Mouse (Mus musculus): ENCODE results near the gene Olig3. TPM values are rescaled to one million over a fixed set of nuclear protein-coding genes. Genes with fewer than 3 reads are reported as not detected.

The Olig3 gene
- total and polyA plus RNA-seq, 3 experiments, result not detected

DNA sequence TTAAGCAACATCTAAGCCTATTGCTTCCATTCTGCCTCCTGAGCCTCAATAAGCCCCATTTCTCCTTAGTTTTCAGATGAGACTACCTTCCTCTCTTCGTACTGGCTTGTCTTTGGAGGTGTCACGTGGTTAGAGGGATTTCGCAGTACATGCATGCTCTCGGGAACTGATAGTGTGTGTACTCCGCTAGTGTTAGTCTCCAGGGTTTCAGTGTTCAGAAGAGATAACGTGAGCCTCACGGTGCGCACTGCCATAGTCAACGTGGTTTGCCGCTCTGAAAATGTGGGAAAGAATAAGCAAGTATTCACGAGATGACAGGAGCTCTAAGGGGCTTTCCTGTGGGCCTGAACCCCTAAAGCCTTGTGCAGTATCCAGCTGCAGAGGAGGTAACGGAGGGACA lies 41.1 kb downstream of the Olig3 start:
- Histone ChIP-seq H3K79me2 (replicated peaks; ENCODE audit: control insufficient read depth, insufficient read depth, low read length) (no peaks in the 10 kb centered on the region), H3K4me3 (no peak overlapping the region), H3K4me1 (ENCODE audit: control insufficient read depth, insufficient read depth, low read length) (no peaks in the 10 kb centered on the region), H3K36me3 (ENCODE audit: control insufficient read depth, insufficient read depth, low read length) (no peaks in the 10 kb centered on the region), H3K27me3 (ENCODE audit: control insufficient read depth, insufficient read depth, low read length) (no peaks in the 10 kb centered on the region), H3K27ac (no peak overlapping the region), H3K9ac (ENCODE audit: low read depth, low read length) (no peak overlapping the region)
- 69% methylated on average over 12 of the region's 12 CpGs for WGBS
- intact Hi-C loops (cut with DNase I), result no loop called here
- TF ChIP-seq POLR2A (IDR thresholded peaks at IDR 0.05; ENCODE audit: insufficient read depth, low read depth, low read length) (no peak), CTCF (IDR thresholded peaks at IDR 0.05) (no peak), EP300 (IDR thresholded peaks at IDR 0.05; ENCODE audit: insufficient read depth, low read depth, low read length) (no peak)
- DNase-seq, result no peak

DNA sequence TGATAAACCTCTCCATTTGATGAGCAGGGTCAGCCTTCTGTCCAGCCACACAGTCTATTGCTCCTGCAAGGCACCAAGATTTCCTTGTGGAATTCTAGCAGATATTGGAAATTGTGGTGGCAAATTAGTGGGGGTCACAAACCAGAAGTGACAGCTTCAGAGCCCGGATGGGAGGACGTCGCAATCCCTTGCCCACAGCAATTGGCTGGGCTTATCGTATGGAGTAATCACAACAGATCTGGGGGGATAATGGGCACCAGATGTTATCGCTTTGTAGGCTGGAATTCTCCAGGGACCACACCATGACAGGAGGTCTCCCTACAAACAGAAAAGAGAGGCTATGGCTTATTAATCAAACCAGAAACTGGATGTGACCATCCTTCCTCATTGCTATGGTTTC lies 44.8 kb downstream of the Olig3 start:
- Histone ChIP-seq H3K36me3 (ENCODE audit: control insufficient read depth, insufficient read depth, low read length) (no peaks in the 10 kb centered on the region), H3K4me3 (no peak overlapping the region), H3K79me2 (replicated peaks; ENCODE audit: control insufficient read depth, insufficient read depth, low read length) (no peaks in the 10 kb centered on the region), H3K27ac (no peak overlapping the region), H3K27me3 (ENCODE audit: control insufficient read depth, insufficient read depth, low read length) (no peaks in the 10 kb centered on the region), H3K9ac (ENCODE audit: low read depth, low read length) (no peak overlapping the region), H3K4me1 (ENCODE audit: control insufficient read depth, insufficient read depth, low read length) (no peaks in the 10 kb centered on the region)
- TF ChIP-seq CTCF (IDR thresholded peaks at IDR 0.05) (no peak), EP300 (IDR thresholded peaks at IDR 0.05; ENCODE audit: insufficient read depth, low read depth, low read length) (no peak), POLR2A (IDR thresholded peaks at IDR 0.05; ENCODE audit: insufficient read depth, low read depth, low read length) (no peak)
- intact Hi-C loops (cut with DNase I), result no loop called here
- DNase-seq, result no peak
- WGBS, result 40% methylated on average over 5 of the region's 5 CpGs

DNA sequence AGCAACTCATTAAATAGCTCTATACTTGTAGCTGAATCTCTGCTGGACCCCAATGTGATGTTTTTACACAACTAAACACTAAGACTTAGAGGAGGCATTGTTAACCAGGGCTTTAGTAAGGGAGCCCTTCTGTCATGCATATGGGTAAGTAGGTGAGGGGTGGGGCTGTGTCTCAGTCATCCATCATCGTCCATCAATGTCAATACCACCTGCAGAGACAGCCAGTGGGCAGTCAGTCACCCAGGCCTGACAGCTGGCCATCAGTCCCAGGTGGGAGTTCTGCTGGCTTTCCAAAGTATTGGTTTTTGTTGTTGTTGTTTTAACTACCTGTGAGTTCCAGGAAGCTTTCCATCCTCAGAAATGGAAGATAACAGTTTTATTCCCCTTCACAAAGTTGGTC lies 48.1 kb downstream of the Olig3 start:
- no peak overlapping the region for H3K9ac ChIP-seq (ENCODE audit: low read depth, low read length)
- no peak overlapping the region for H3K4me3 ChIP-seq
- DNase-seq, result no peak
- WGBS, result 30% methylated on average over 1 of the region's 1 CpGs
- intact Hi-C loops (cut with DNase I), result no loop called here
- no peaks in the 10 kb centered on the region for H3K27me3 ChIP-seq (ENCODE audit: control insufficient read depth, insufficient read depth, low read length)
- no peak overlapping the region for H3K27ac ChIP-seq
- no peaks in the 10 kb centered on the region for H3K79me2 ChIP-seq (replicated peaks; ENCODE audit: control insufficient read depth, insufficient read depth, low read length)
- TF ChIP-seq CTCF (IDR thresholded peaks at IDR 0.05) (no peak), POLR2A (IDR thresholded peaks at IDR 0.05; ENCODE audit: insufficient read depth, low read depth, low read length) (no peak), EP300 (IDR thresholded peaks at IDR 0.05; ENCODE audit: insufficient read depth, low read depth, low read length) (no peak)
- H3K36me3 ChIP-seq (ENCODE audit: control insufficient read depth, insufficient read depth, low read length), result no peaks in the 10 kb centered on the region
- H3K4me1 ChIP-seq (ENCODE audit: control insufficient read depth, insufficient read depth, low read length), result no peaks in the 10 kb centered on the region

DNA sequence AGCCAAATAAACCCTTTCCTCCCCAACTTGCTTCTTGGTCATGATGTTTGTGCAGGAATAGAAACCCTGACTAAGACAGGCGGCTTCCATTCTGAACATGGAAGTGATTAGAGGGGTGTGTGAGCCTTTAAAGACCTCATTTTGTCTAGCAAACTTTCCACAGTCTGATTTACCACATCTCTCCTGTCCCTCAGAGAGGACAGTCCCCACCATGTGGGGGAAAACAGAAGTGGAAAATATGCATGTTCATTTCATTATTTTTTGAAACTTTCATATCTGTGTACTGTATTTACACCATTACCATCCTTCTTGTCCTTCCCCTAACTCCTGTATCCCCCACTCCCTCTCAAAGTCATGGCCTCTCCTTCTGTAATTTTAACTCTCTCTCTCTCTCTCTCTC lies 49.6 kb downstream of the Olig3 start:
- no peaks in the 10 kb centered on the region for H3K36me3 ChIP-seq (ENCODE audit: control insufficient read depth, insufficient read depth, low read length)
- no peaks in the 10 kb centered on the region for H3K79me2 ChIP-seq (replicated peaks; ENCODE audit: control insufficient read depth, insufficient read depth, low read length)
- H3K4me3 ChIP-seq, result no peak overlapping the region
- DNase-seq, result no peak
- no peak overlapping the region for H3K27ac ChIP-seq
- H3K4me1 ChIP-seq (ENCODE audit: control insufficient read depth, insufficient read depth, low read length), result no peaks in the 10 kb centered on the region
- no peak overlapping the region for H3K9ac ChIP-seq (ENCODE audit: low read depth, low read length)
- H3K27me3 ChIP-seq (ENCODE audit: control insufficient read depth, insufficient read depth, low read length), result no peaks in the 10 kb centered on the region
- WGBS, result 50% methylated on average over 1 of the region's 1 CpGs
- intact Hi-C loops (cut with DNase I), result no loop called here
- TF ChIP-seq CTCF (IDR thresholded peaks at IDR 0.05) (no peak), POLR2A (IDR thresholded peaks at IDR 0.05; ENCODE audit: insufficient read depth, low read depth, low read length) (no peak), EP300 (IDR thresholded peaks at IDR 0.05; ENCODE audit: insufficient read depth, low read depth, low read length) (no peak)

DNA sequence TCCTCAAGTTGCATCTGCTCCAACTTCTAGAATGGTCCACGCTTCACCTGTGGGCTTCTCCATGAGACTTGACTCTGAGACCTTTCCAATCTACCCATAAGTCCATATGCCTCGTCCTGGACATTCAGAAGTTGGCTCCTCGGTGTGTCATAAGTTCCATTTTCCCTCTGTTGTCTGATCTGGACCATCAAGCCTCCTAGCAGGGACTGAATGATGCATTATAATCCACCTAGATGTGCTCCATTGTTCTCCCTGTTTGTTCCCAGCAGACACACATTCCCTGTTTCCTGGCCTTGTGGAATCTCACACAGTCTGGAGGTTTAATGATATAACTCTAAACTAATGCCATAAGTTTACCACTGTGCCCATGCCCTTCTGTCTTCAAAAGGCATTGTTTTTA lies 50.8 kb downstream of the Olig3 start:
- no peak for DNase-seq
- Histone ChIP-seq H3K27me3 (ENCODE audit: control insufficient read depth, insufficient read depth, low read length) (no peaks in the 10 kb centered on the region), H3K4me1 (ENCODE audit: control insufficient read depth, insufficient read depth, low read length) (no peaks in the 10 kb centered on the region), H3K9ac (ENCODE audit: low read depth, low read length) (no peak overlapping the region), H3K4me3 (no peak overlapping the region), H3K79me2 (replicated peaks; ENCODE audit: control insufficient read depth, insufficient read depth, low read length) (no peaks in the 10 kb centered on the region), H3K36me3 (ENCODE audit: control insufficient read depth, insufficient read depth, low read length) (no peaks in the 10 kb centered on the region), H3K27ac (no peak overlapping the region)
- WGBS, result 72% methylated on average over 3 of the region's 3 CpGs
- TF ChIP-seq EP300 (IDR thresholded peaks at IDR 0.05; ENCODE audit: insufficient read depth, low read depth, low read length) (no peak), CTCF (IDR thresholded peaks at IDR 0.05) (no peak), POLR2A (IDR thresholded peaks at IDR 0.05; ENCODE audit: insufficient read depth, low read depth, low read length) (no peak)
- intact Hi-C loops (cut with DNase I), result no loop called here

Other genes starting within 250 kb of the Olig3 start
- 10 to 100 TPM; 48.2 to 51.2 TPM for gene Ifngr1, start 235.4 kb downstream of the Olig3 start, total RNA-seq (2021)
- gene Ifngr1, start 235.4 kb downstream of the Olig3 start, polyA plus RNA-seq (2012; rRNA removed), result 27.2 and 40.3 TPM in 2 replicates

Data from heart, adult 2 months (tissue).